Mouse (Mus musculus): ENCODE measurements around the gene Tas2r143. TPM values are rescaled to one million over a fixed set of nuclear protein-coding genes. Genes with fewer than 3 reads are reported as not detected.

The Tas2r143 gene
- not detected for total RNA-seq (2021)

DNA sequence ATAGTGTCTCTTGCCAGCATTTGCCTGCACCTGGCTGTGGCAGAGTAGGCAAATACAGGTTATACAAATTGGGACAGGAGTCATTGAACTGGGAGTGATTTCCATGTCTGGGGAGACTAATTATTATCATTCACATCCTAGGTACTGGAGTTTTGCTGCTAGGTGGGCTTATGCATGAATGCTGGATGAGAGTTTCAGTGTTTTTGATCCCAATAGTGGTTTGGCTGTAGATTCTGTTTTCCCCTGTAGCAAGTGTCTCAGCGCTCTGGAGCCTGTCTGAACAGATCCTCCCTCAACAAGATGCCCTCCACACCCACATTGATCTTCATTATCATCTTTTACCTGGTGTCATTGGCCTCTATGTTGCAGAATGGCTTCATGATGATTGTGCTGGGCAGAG, at the start of gene Tas2r143:
Gene Tas2r143 (plus strand): TSS at position 301 of the 400 bp plus-strand sequence.
- no peak for DNase-seq (ENCODE audit: low spot score in 2 of 2)
- intact Hi-C loops (cut with DNase I): no loop called here

GRCm38 (mm10) chr6:42350968-42351775, 48.9 kb upstream of the Tas2r143 start:
- intact Hi-C loops (cut with DNase I): no loop called here
- DNase-seq (ENCODE audit: low spot score in 2 of 2): no peak

DNA sequence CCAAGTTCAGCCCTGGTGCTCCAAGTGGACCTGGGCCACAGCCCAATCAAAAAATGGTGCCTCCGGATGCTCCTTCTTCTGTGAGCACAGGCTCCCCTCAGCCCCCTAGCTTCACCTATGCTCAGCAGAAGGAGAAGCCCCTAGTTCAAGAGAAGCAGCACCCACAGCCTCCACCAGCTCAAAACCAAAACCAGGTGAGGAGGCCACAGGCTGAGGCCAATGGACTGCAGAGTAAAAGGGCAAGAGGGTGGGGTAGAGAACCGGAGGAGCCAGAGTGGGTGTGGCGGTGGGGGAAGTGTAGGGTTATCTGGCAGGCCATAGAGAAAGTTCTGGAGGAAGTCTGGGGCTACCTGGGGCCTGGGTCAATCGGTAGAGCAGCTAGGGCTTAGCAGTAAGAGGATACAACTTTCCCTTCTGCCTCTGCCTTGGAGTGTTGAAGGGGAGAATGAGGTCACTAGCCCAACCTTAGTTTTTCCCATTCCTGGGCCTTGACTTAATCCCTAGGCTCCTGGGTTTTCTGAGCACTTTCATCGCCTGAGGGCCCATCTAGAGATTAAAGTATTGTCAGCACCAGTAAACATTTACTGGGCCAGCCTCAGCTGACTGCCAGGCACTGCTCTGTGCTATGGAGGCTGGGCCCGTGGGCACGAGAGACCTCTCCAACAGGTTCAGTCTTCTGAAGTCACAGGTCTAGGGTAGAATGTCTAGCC, 48.1 kb upstream of the Tas2r143 start:
- intact Hi-C loops (cut with DNase I): no loop called here

DNA sequence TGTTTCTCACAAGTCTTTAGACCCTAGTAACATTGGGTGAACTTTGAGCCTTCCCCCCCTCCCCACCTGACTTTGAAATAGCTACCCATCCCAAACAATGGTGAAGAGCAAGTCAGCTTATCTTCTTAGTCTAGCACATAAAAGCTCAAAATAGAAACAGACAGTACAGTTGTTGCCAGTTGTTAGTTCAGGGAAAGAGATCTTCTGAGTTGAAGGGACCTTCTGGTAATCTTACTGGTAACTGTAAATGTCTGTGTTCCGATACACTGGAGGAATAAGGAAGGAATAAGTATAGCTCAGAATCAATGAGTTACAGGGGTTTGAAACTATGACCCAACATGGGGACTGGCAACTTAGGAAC, 47.6 kb upstream of the Tas2r143 start:
- intact Hi-C loops (cut with DNase I): no loop called here
- DNase-seq (ENCODE audit: low spot score in 2 of 2): no peak

More for the DNA sequence above, 48.1 kb upstream of the Tas2r143 start:
- no peak for DNase-seq (ENCODE audit: low spot score in 2 of 2)

GRCm38 (mm10) chr6:42353180-42353579, 46.9 kb upstream of the Tas2r143 start:
- peak in 1 of 2 experiments; percentile 29 for DNase-seq (ENCODE audit: low spot score in 2 of 2)
- intact Hi-C loops (cut with DNase I): no loop called here

DNA sequence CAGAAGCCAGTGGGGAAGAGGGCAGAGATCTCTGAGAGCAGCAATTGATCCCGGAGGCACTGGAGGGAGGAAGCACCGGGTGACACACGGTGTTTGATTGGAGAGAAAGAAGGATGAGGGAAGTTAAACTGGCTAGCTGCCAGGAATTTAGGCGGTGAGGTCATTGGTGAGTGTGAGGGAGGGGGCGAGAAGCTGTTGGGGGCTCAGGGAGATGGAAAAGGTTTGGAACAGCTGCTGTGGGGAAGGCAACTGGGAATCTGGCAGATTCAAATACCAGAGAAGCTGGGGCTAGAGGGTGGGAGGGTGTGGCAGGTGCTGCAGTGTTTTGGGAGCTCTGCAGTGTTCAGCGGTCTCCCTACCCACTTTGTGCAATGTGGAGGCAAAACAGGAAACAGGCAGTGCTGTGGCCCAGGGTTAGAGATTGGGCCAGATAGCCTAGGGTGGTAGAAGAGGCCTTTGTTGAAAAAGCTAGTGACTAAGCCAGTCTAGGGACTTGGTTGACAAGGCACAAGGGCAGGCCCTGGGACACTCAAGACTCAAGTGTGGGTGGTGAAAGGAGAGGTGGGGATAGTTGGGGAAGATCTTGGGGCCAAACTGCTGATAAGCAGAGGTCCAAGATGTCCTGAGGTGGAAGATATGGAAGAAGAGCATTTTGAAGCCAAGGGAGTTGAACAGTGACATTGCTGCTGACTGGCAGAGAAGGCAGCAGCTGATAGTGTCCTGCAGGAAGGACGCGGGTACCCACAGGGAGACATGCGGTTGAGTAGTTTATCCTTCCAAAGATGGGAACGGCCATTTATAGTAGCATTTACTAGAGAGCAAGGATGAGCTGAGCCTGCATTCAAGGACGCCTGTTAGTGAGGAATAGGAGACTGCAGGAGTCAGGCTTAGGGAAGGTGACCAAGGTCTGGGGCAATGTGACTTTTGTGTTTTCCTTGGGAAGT, 45.7 kb upstream of the Tas2r143 start:
- DNase-seq (ENCODE audit: low spot score in 2 of 2): peak in 1 of 2 experiments; percentile 50
- intact Hi-C loops (cut with DNase I): no loop called here

GRCm38 (mm10) chr6:42355366-42355765, 44.7 kb upstream of the Tas2r143 start:
- intact Hi-C loops (cut with DNase I): no loop called here
- DNase-seq (ENCODE audit: low spot score in 2 of 2): no peak

GRCm38 (mm10) chr6:42355794-42356600, 44.0 kb upstream of the Tas2r143 start:
- intact Hi-C loops (cut with DNase I): no loop called here
- DNase-seq (ENCODE audit: low spot score in 2 of 2): no peak

GRCm38 (mm10) chr6:42356913-42357312, 43.1 kb upstream of the Tas2r143 start:
- intact Hi-C loops (cut with DNase I): no loop called here
- DNase-seq (ENCODE audit: low spot score in 2 of 2): no peak

GRCm38 (mm10) chr6:42357901-42358300, 42.1 kb upstream of the Tas2r143 start:
- no peak for DNase-seq (ENCODE audit: low spot score in 2 of 2)
- intact Hi-C loops (cut with DNase I): no loop called here

DNA sequence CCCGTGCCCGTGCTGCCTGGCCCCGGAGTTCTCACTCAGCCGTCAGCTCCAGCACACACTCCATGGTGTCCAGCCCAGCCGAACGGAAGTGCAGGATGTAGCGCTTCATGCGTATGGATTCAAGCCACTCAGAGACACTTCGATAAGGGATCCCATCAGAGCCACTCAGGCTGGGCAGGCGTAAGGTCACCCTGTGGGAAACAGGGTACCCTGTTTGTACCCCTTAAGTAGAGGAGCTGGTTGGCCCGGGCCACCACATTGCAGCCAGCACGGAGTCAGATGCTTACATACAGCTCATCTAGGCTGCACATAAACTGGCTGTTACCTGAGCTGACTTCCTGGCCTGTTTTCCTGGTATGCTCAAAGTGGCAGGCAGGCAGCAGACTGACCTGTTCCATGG, 41.1 kb upstream of the Tas2r143 start:
- intact Hi-C loops (cut with DNase I): no loop called here
- DNase-seq (ENCODE audit: low spot score in 2 of 2): no peak

- intact Hi-C loops (cut with DNase I): no loop called here
- no peak for DNase-seq (ENCODE audit: low spot score in 2 of 2)
Observed at GRCm38 (mm10) chr6:42359364-42360147, 40.5 kb upstream of the Tas2r143 start.

GRCm38 (mm10) chr6:42360231-42360840, 39.7 kb upstream of the Tas2r143 start:
- intact Hi-C loops (cut with DNase I): no loop called here
- no peak for DNase-seq (ENCODE audit: low spot score in 2 of 2)

- intact Hi-C loops (cut with DNase I): no loop called here
- DNase-seq (ENCODE audit: low spot score in 2 of 2): no peak
Observed at GRCm38 (mm10) chr6:42361041-42361895, 38.8 kb upstream of the Tas2r143 start.

- intact Hi-C loops (cut with DNase I): no loop called here
- DNase-seq (ENCODE audit: low spot score in 2 of 2): no peak
Observed at GRCm38 (mm10) chr6:42362074-42362473, 38.0 kb upstream of the Tas2r143 start.

GRCm38 (mm10) chr6:42362497-42362896, 37.5 kb upstream of the Tas2r143 start:
- no peak for DNase-seq (ENCODE audit: low spot score in 2 of 2)
- intact Hi-C loops (cut with DNase I): no loop called here

DNA sequence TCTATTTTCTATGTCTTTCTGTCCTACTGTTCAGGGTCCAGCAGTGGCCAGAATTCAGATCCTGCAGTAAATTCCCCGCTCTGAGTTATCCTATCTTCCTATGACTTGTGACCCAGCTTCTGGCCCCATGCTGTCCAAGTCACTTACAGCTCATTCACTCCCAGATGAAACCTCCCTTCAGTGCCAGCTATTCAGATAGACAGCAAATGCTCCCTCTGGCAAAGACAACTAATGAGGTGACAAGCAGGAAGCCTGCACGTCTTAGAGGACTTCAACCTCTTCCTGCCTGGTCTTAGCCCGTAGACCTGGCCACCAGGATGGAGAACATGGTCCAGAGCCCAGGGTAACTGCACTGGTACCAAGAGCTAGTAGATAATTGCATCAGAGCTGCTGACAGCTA, 37.1 kb upstream of the Tas2r143 start:
- intact Hi-C loops (cut with DNase I): no loop called here
- no peak for DNase-seq (ENCODE audit: low spot score in 2 of 2)
